Mouse (Mus musculus) heart, postnatal 10 days (tissue): ENCODE data around the gene Fgfr2. TPM values are rescaled to one million over a fixed set of nuclear protein-coding genes. Genes with fewer than 3 reads are reported as not detected.

Source experiments
- DNase-seq, 2 experiments: peaks; one replicate each; pipeline ENCODE4 v3.0.0; 2021
- intact Hi-C: fragments of 180-260 bp; cut with DNase I; formaldehyde crosslinking; loops from one replicate; pipeline ENCODE4 v1.15.1; 2025
- total RNA-seq, 2 experiments: library from RNA; stranded (reverse); gene quantifications; 2 replicates each; pipeline ENCODE4 v1.2.3; 2021

Fgfr2 gene
- total RNA-seq, 2 experiments from 2014 or later: 6.2 to 6.3 TPM

- intact Hi-C loops: no loop called here
These were observed 1819.8 kb downstream of the Fgfr2 start for GRCm38 (mm10) chr7:131303340-131303739.

DNA sequence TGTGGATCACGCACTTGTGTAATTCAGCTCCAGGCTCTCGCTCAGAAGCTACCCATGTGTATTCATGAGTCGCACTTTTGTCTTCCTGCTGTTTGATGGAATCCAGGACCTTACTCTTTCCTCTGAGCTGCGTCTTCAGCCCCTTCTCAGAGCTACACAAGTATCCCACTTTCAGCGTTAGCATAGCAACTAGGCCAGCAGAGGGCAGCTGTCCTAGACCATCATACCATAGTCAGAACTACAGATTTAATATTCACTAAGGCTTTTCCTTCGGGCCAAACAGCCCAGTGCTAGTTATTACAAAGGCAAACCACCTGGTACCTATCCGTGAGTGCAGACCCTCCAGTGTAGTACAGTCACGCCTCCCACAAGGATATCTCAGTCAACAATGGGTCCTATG is 1826.0 kb downstream of the Fgfr2 start:
- no peak for DNase-seq
- intact Hi-C loops: no loop called here

More at GRCm38 (mm10) chr7:131303340-131303739, 1819.8 kb downstream of the Fgfr2 start:
- no peak for DNase-seq

DNA sequence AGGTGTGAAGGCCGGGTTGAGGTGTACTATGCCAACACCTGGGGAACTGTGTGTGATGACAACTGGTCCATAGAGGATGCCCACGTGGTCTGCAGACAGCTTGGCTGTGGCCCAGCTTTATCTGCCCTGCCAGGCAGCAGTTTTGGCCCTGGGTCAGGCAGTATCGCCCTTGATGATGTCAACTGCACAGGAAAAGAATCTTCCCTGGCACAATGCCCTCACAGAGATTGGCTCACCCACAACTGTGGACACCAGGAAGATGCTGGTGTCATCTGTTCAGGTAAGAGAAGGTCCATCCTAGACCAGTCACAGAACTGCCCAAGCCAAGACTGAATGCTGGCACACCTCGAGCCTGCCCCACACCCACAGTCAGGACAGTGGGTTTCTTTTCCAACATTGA is 1857.3 kb downstream of the Fgfr2 start:
- DNase-seq: peak; percentile 15 to 25
- intact Hi-C loops: no loop called here

DNA sequence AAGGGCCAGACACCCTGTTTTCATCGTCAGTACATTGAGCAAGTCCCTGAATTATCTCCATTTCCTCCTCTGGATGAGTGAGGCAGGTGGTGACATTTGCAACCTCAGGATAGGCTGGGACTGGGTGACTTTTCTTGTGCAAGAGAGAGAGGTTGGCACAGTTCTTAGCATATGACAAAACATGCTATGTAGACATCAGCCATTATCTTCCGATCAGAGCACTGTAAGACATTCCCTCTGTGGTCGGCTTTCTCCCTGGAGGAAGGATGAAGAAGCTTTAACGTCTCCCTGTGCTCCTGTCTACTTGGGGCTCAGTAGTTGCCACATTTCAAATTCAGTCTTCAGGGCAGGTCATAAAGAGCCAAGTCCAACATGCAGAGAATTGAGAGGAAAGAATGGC is 1858.9 kb downstream of the Fgfr2 start:
- intact Hi-C loops: no loop called here
- no peak for DNase-seq

DNA sequence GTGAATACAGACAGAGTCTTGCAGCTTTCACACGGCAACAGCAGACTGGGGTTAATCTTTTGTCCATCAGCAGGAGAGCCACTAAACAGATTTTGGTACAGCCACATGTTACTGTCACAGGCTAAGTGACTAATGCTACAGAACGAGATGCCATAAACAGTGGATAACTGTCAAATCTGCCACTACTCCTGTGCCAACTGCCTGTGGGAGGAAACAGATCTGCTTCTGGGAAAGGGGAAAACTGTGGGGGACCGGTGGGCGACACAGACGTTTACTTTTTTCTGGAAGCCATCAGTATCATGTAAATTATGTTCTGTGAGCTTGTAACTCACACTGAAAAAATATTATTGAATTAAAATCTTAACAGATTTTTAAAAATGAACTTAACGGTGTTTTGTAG is 1862.2 kb downstream of the Fgfr2 start:
- no peak for DNase-seq
- intact Hi-C loops: no loop called here

DNA sequence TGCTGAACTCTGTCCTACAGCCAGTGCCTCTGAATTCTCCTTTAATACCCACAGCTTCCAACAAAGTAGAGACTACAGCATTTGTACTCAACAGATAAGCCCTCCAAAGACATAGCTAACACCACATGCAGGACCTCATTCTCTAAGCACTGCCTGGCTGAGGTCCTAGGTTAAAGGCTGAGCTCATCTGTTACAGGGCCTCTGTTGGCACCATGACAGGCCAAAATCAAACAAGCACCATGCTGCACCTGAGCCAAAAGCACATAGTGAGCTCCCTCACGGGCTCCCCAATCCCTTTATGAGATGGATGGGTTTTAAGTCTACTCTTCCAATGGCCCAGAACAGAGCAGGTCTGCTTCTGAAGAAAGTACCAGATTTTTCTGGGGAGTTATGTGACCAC is 1865.8 kb downstream of the Fgfr2 start:
- DNase-seq: no peak
- intact Hi-C loops: no loop called here

GRCm38 (mm10) chr7:131256841-131257240 is 1866.3 kb downstream of the Fgfr2 start:
- DNase-seq: no peak
- intact Hi-C loops: no loop called here

DNA sequence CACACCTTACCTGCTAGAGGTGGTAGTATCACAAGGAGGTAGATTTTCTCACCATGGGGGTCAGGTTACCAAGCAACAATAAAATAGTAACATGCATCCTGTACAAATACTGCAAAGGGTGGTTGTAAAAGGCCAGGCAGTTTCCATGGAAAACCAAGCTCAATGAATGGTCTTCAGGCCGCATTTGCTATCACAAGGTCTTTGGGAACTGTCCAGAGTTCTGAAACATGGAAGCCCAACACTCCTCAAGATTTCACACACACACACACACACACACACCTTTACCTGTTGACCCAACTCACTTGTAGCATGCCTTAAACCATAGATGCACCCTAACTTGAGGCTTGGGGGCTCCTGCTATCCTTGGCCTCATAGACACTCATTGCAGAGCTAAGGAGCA is 1878.2 kb downstream of the Fgfr2 start:
- peak in 1 of 2 experiments; percentile 7 for DNase-seq
- intact Hi-C loops: no loop called here

DNA sequence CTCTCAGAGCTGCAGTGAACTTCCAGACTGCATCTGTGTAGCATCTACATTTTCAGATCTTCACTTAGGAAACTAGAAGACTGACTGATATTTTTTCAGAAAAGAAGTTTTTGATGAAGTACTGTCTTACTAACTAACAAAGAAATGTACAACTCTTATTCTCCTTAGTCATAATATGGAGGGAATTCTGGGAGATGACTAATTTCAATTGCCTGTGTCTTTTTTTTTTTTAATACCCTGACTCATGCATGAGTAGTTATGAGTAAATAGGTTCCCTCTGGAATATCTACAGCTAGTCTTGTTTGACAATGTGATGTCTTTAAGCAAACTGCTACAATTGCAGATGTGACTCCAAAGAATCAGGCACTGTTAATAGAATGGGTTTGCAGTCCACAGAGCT is 1887.1 kb downstream of the Fgfr2 start:
- DNase-seq: no peak
- intact Hi-C loops: no loop called here

GRCm38 (mm10) chr7:131223086-131223485 is 1900.1 kb downstream of the Fgfr2 start:
- intact Hi-C loops: no loop called here
- DNase-seq: peak; percentile 57 to 58

GRCm38 (mm10) chr7:131187996-131188395 is 1935.2 kb downstream of the Fgfr2 start:
- DNase-seq: no peak
- intact Hi-C loops: no loop called here

- intact Hi-C loops: no loop called here
- no peak for DNase-seq
These were observed 1936.1 kb downstream of the Fgfr2 start for GRCm38 (mm10) chr7:131187047-131187446.

- no peak for DNase-seq
- intact Hi-C loops: no loop called here
These were observed 1938.8 kb downstream of the Fgfr2 start for GRCm38 (mm10) chr7:131184339-131184738.

GRCm38 (mm10) chr7:131182685-131183084 is 1940.5 kb downstream of the Fgfr2 start:
- peak; percentile 41 to 66 for DNase-seq
- intact Hi-C loops: no loop called here

GRCm38 (mm10) chr7:131174121-131174520 is 1949.0 kb downstream of the Fgfr2 start, which contains the start of gene 5430419D17Rik:
5430419D17Rik (plus strand) TSS chr7:131174402.
- no peak for DNase-seq
- intact Hi-C loops: no loop called here

DNA sequence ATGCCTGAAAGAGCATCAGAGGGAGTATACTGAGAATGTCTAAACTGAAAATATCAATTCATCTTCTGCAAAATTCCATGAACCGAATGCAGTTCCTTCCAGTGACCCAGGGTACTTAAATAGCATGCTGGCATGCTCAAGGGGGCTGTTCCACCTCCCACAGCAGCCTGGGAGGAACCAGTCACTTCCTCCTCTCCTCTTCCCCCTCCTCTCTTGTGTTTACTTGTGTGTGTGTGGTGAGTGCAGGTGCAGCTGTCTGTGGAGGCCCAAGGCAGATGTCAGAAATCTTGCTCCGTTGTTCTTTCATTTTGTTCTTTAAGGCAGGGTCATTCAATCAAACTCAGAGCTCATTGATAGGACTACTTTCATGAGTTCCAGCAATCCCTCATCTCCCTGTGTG is 1954.1 kb downstream of the Fgfr2 start:
- intact Hi-C loops: no loop called here
- DNase-seq: no peak

GRCm38 (mm10) chr7:131167771-131168170 is 1955.4 kb downstream of the Fgfr2 start:
- intact Hi-C loops: no loop called here
- DNase-seq: no peak

GRCm38 (mm10) chr7:131162251-131162650 is 1960.9 kb downstream of the Fgfr2 start:
- intact Hi-C loops: no loop called here
- no peak for DNase-seq

GRCm38 (mm10) chr7:131153044-131153443 is 1970.1 kb downstream of the Fgfr2 start:
- intact Hi-C loops: no loop called here
- no peak for DNase-seq

GRCm38 (mm10) chr7:131150179-131150578 is 1973.0 kb downstream of the Fgfr2 start:
- no peak for DNase-seq
- intact Hi-C loops: no loop called here

- DNase-seq: no peak
- intact Hi-C loops: no loop called here
These were observed 1976.9 kb downstream of the Fgfr2 start, which contains the start of gene 4933402N03Rik for GRCm38 (mm10) chr7:131146214-131146613. 4933402N03Rik (minus strand) TSS chr7:131146314.

DNA sequence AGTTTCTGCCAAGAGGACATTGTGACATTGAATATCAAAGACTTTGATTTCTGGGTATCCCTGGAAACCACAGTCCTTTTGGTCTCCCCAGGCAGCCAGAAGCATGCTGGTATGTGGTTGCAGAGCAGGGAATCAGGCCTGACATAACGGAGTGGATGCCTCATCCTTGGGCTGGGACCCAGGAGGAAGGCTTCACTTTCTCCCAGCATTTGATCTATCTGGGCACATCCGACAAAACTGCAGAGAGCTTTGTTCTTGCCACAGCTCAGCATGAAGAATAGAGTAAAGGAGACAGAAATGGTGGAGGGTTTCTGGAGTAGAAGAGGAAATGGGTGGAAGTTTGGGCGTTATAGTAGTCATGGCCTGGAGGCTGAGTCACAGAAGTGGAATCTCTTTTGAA is 1990.0 kb downstream of the Fgfr2 start:
- DNase-seq: no peak
- intact Hi-C loops: no loop called here

DNA sequence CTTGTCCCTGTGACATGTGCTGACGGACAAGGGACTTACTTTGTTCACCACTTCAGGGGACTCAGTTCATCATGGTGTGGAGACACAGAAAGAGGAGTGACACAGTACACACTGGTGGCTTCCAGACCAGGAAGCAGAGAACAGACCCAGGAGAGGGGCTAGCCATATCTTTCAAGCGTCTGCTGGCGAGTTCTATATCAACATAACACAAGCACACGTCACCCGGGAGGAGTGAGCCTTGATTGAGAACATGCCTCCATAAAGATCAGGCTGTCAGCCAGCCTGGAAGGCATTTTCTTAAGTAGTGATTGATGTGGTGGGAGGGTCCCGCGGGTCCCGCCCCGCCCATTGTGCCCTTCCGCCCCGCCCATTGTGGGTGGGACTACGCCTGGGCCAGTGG is 1993.1 kb downstream of the Fgfr2 start:
- no peak for DNase-seq
- intact Hi-C loops: no loop called here
